Mouse (Mus musculus) CH12.LX (cell line): ENCODE measurements at regions not wholly inside any gene's neighbourhood (a gene's known extent, or its start where the extent isn't known, plus 50 kb on each side); places are given as distances from the start of the nearest gene placed in this dataset.

Experiments
- DNase-seq: peaks from one replicate; pipeline ENCODE4 v3.0.0-alpha.2; 2013; ENCODE audit errors: extremely low read depth
- H3K27ac ChIP-seq: 2 replicates; pipeline ENCODE4 v1.5.1; 2012; ENCODE audit warnings: low read depth, mild to moderate bottlenecking, control low read depth, moderate library complexity; ENCODE audit not compliant: insufficient read depth
- H3K27me3 ChIP-seq: replicated peaks from 2 replicates; pipeline ENCODE3; 2012; ENCODE audit warnings: inconsistent platforms
- H3K36me3 ChIP-seq, 2 experiments: replicated peaks in 1 of 2; 2 replicates each; pipeline versions ENCODE3 to v1.6.1; 2012; ENCODE audit warnings: inconsistent platforms in 1 of 2, low read length in 1 of 2, mild to moderate bottlenecking in 1 of 2, mixed read lengths in 1 of 2, moderate library complexity in 1 of 2; ENCODE audit not compliant: control insufficient read depth in 1 of 2, insufficient read depth in 1 of 2
- H3K4me1 ChIP-seq, 2 experiments: 2 replicates each; pipeline ENCODE4 v1.6.1; 2012; ENCODE audit warnings: inconsistent platforms in 1 of 2, moderate library complexity in 1 of 2; ENCODE audit not compliant: insufficient read depth in 2 of 2, control insufficient read depth in 1 of 2
- H3K4me2 ChIP-seq: 2 replicates; pipeline ENCODE4 v1.6.1; 2012; ENCODE audit warnings: low read depth, mild to moderate bottlenecking, control low read depth; ENCODE audit not compliant: poor library complexity, insufficient read depth, severe bottlenecking
- H3K4me3 ChIP-seq, 3 experiments: fragments of 150-350 bp in 1 of 3; sonication (generic) in 1 of 3; replicated peaks in 1 of 3; 2 replicates each; pipeline versions ENCODE3 to v1.5.1; 2011 to 2012; ENCODE audit warnings: low read depth in 2 of 3, low read length in 2 of 3, mild to moderate bottlenecking in 2 of 3, moderate library complexity in 2 of 3, control low read depth in 1 of 3, improper control_type of control experiment in 1 of 3, inconsistent platforms in 1 of 3, mixed read lengths in 1 of 3; ENCODE audit not compliant: poor library complexity in 1 of 3
- H3K79me2 ChIP-seq: replicated peaks from 2 replicates; pipeline ENCODE4 v1.6.1; 2012; ENCODE audit warnings: mild to moderate bottlenecking, moderate library complexity; ENCODE audit not compliant: control insufficient read depth, poor library complexity, insufficient read depth, severe bottlenecking; ENCODE audit errors: extremely low read depth
- H3K9ac ChIP-seq: 2 replicates; pipeline ENCODE4 v1.6.1; 2012; ENCODE audit warnings: low read depth, mild to moderate bottlenecking, control low read depth, moderate library complexity; ENCODE audit not compliant: insufficient read depth
- H3K9me3 ChIP-seq: replicated peaks from 2 replicates; pipeline ENCODE3; 2012; ENCODE audit warnings: low read length, inconsistent platforms, mixed read lengths
- BHLHE40 ChIP-seq: IDR thresholded peaks from 2 replicates; pipeline ENCODE4 v1.6.1; 2011; ENCODE audit warnings: mild to moderate bottlenecking, low read depth, low read length, improper control_type of control experiment
- CTCF ChIP-seq, 2 experiments: IDR thresholded peaks in 1 of 2; conservative IDR thresholded peaks in 1 of 2; 2 replicates each; pipeline ENCODE4 v1.5.1; 2011 to 2012; ENCODE audit warnings: low read depth in 2 of 2, low read length in 2 of 2, improper control_type of control experiment in 1 of 2, inconsistent platforms in 1 of 2, mild to moderate bottlenecking in 1 of 2, moderate library complexity in 1 of 2
- EP300 ChIP-seq: IDR thresholded peaks from 2 replicates; pipeline ENCODE4 v1.6.1; 2011; ENCODE audit warnings: low read length, improper control_type of control experiment
- HCFC1 ChIP-seq: IDR thresholded peaks from 2 replicates; pipeline ENCODE4 v1.6.1; 2012; ENCODE audit warnings: low read depth, mild to moderate bottlenecking, inconsistent platforms, low read length, improper control_type of control experiment
- IRF4 ChIP-seq: IDR thresholded peaks from 2 replicates; pipeline ENCODE4 v1.6.1; 2014; ENCODE audit warnings: low read depth, mild to moderate bottlenecking, inconsistent platforms, low read length, improper control_type of control experiment
- JUND ChIP-seq: conservative IDR thresholded peaks from 2 replicates; pipeline ENCODE4 v1.6.1; 2011; ENCODE audit warnings: low read depth, low read length, improper control_type of control experiment
- KAT2A ChIP-seq: IDR thresholded peaks from 2 replicates; pipeline ENCODE4 v1.6.1; 2012; ENCODE audit warnings: low read length, improper control_type of control experiment, inconsistent platforms; ENCODE audit not compliant: insufficient replicate concordance
- MAFK ChIP-seq: IDR thresholded peaks from 2 replicates; pipeline ENCODE4 v1.6.1; 2011; ENCODE audit warnings: low read length, improper control_type of control experiment; ENCODE audit not compliant: insufficient replicate concordance
- MAX ChIP-seq: IDR thresholded peaks from 2 replicates; pipeline ENCODE4 v1.6.1; 2011; ENCODE audit warnings: low read length, improper control_type of control experiment
- MXI1 ChIP-seq: IDR thresholded peaks from 2 replicates; pipeline ENCODE4 v1.6.1; 2011; ENCODE audit warnings: mild to moderate bottlenecking, low read depth, low read length, improper control_type of control experiment
- NELFE ChIP-seq: IDR thresholded peaks from 2 replicates; pipeline ENCODE4 v1.6.1; 2011; ENCODE audit warnings: low read depth, low read length, improper control_type of control experiment
- PAX5 ChIP-seq: IDR thresholded peaks from 2 replicates; pipeline ENCODE4 v1.6.1; 2012; ENCODE audit warnings: low read length, inconsistent platforms, mixed read lengths
- SIN3A ChIP-seq: IDR thresholded peaks from 2 replicates; pipeline ENCODE4 v1.6.1; 2012; ENCODE audit warnings: low read length, improper control_type of control experiment, inconsistent platforms
- SMC3 ChIP-seq: IDR thresholded peaks from 2 replicates; pipeline ENCODE4 v1.6.1; 2011; ENCODE audit warnings: low read depth, low read length, improper control_type of control experiment
- TBP ChIP-seq: conservative IDR thresholded peaks from 2 replicates; pipeline ENCODE4 v1.6.1; 2011; ENCODE audit warnings: low read depth, low read length, improper control_type of control experiment
- TCF12 ChIP-seq: IDR thresholded peaks from 2 replicates; pipeline ENCODE4 v1.6.1; 2014; ENCODE audit warnings: low read depth, mild to moderate bottlenecking, inconsistent platforms, low read length, improper control_type of control experiment
- USF1 ChIP-seq: IDR thresholded peaks from 2 replicates; pipeline ENCODE4 v1.6.1; 2014; ENCODE audit warnings: low read depth, mild to moderate bottlenecking, inconsistent platforms, low read length, improper control_type of control experiment
- ZC3H11A ChIP-seq: IDR thresholded peaks from 2 replicates; pipeline ENCODE4 v1.6.1; 2012; ENCODE audit warnings: low read depth, mild to moderate bottlenecking, inconsistent platforms, low read length, improper control_type of control experiment
- dilution Hi-C: fragments of 300-500 bp; cut with MboI; formaldehyde crosslinking; loops from 2 replicates; pipeline ENCODE4 v1.14.3; 2020; ENCODE audit warnings: low sequenced_read_pairs; ENCODE audit not compliant: extremely low pct_unique_long_range_greater_than_20kb, extremely low pct_ligation_motif_present
- in situ Hi-C: fragments of 300-500 bp; cut with MboI; formaldehyde crosslinking; loops from 3 replicates; pipeline ENCODE4 v1.14.3; 2019; ENCODE audit warnings: low sequenced_read_pairs, low pct_ligation_motif_present, low pct_unique_long_range_greater_than_20kb, mixed read lengths

DNA sequence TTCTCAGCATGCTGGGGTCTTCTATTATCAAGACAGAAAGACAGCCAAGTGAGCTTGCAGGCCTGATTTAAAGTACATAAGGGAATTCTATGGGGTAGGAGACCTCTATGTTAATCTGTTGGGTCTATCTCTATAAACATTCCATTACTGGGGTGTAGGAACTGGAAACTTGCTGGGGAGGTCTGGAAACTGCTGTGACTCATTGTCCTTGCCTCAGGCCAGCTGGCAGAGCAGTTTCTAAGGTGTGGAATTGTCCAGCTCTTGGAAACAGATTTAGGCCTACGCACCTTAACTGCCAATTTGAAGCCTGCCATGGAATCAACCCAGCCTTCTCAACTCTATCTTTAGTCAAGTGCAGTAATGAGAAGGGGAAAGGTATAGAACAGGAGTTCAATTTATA, 559.1 kb upstream of the Fam98a start:
- Histone ChIP-seq H3K4me3 (no peak overlapping the region), H3K4me2 (no peak overlapping the region), H3K36me3 (no peaks in the 10 kb centered on the region), H3K9ac (no peak overlapping the region), H3K9me3 (no peaks in the 10 kb centered on the region), H3K4me1 (peaks cover 0 to 10% of the 10 kb centered on the region in 2 experiments; a peak in 1 of 4 replicates), H3K27ac (no peak overlapping the region), H3K79me2 (no peaks in the 10 kb centered on the region), H3K27me3 (no peaks in the 10 kb centered on the region)
- TF ChIP-seq SIN3A (no peak), PAX5 (no peak), USF1 (no peak), TCF12 (no peak), KAT2A (no peak), EP300 (no peak), MXI1 (no peak), NELFE (no peak), MAX (no peak), ZC3H11A (no peak), IRF4 (no peak), CTCF (conservative IDR thresholded peaks at IDR 0.05 in 1 of 2, IDR thresholded peaks at IDR 0.05 in 1 of 2; ENCODE audit: low read depth in 2 of 2, low read length in 2 of 2) (no peak), MAFK (no peak), HCFC1 (no peak), BHLHE40 (no peak), TBP (no peak)
- dilution Hi-C loops (no loop called here), in situ Hi-C loops (no loop called here)
- DNase-seq = no peak

GRCm38 (mm10) chr17:76083536-76083935, 531.8 kb upstream of the Fam98a start:
- Histone ChIP-seq H3K9me3 (no peaks in the 10 kb centered on the region), H3K27ac (no peak overlapping the region), H3K4me1 (no peaks in the 10 kb centered on the region), H3K9ac (no peak overlapping the region), H3K4me3 (no peak overlapping the region), H3K36me3 (no peaks in the 10 kb centered on the region), H3K79me2 (no peaks in the 10 kb centered on the region), H3K27me3 (no peaks in the 10 kb centered on the region), H3K4me2 (no peak overlapping the region)
- in situ Hi-C loops = no loop called here
- dilution Hi-C loops = no loop called here
- no peak for DNase-seq
- TF ChIP-seq MAX (no peak), JUND (no peak), SMC3 (no peak)
